Mouse (Mus musculus): ENCODE results near the gene Bst2. TPM values are rescaled to one million over a fixed set of nuclear protein-coding genes. Genes with fewer than 3 reads are reported as not detected.
"Not testable (repeated sequence)": the region's sequence is repeated elsewhere in the genome, so short reads cannot be mapped to it uniquely, and the experiment has no call there.

Gene Bst2
- total RNA-seq, 2 experiments from 2014 or later = 19.3 to 40.2 TPM

DNA sequence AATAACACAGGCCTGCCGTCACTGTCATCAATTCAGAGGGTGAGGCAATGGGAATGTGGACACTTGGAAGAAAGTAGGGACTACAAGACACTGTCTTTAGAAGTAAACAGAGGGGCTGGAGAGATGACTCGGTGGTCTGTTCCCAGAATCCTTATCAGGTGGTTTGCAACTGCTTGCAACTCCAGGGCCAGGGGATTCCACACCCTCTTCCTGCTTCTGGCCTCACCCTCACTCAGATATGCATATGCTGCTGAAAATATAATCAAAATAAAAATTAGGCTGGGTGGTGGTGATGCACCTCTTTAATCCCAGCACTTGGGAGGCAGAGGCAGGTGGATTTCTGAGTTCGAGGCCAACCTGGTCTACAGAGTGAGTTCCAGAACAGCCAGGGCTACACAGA is 22.8 kb upstream of the Bst2 start:
- no peak for DNase-seq

GRCm38 (mm10) chr8:71558958-71559690 is 21.9 kb upstream of the Bst2 start:
- DNase-seq = peak; percentile 70 to 75

DNA sequence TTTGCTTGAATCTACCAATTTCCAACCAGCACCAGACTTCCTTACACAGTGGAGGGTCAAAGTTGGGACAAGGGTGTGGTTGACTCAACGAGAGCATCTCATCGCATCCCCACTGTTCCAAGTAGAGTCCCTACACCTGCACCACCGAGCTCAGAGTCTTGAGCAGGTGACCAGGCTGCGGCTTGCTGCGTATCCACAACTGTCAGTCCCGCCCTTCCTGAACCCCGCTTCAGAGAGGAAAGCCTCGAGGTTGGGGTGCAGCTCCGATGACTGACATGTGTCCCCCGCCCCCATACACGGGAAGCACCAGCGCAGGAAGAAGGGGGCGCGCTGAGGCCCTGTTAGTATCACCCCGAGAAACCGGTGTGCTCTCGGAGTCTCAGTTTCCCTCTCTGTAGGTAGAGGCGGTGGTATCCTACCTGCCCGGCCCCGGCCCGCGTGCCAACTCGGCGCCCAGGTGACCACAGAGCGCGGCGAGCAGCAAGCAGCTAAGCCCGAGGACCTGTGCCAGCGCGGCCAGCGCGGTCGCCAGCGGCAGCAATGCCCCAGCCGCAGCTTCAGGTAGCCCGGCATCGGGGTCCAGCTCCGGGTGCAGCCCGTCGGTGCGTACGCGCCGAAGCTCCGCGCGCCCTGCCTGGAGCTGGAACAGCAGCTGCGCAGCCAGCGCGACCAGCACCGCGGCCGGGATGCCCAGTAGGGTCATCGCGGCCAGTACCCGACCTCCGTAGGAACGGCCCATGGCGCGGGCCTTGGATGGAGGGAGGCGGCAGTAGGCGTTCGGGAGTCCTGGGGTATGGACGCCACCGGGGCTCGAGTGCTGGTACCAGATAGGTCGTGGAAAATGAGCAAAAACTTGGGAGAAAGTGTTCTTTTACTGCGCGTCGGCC is 21.1 kb upstream of the Bst2 start, which contains the start of gene Tmem221:
TSS of gene Tmem221 (minus strand) at position 801 of the 887 bp plus-strand sequence.
- DNase-seq = no peak

DNA sequence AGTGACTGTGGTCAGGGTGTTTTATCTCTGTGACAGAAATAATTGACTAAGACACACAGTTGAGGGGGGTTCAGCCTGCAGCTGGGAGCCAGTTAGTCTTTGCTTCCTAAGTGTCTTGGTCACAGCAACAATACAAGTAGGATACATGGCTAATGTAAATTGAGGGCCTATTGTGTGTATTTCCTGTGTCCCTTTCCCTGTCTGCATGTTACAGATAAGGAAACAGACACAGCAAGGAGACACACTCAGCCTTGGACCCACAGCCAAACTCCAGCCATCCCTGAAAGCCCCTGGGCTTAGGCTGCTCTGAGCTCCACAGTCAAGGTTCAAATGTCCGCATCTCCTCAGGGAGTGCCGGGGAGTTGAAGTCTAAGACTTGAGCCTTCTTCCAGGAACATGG is 17.4 kb upstream of the Bst2 start:
- no peak for DNase-seq

DNA sequence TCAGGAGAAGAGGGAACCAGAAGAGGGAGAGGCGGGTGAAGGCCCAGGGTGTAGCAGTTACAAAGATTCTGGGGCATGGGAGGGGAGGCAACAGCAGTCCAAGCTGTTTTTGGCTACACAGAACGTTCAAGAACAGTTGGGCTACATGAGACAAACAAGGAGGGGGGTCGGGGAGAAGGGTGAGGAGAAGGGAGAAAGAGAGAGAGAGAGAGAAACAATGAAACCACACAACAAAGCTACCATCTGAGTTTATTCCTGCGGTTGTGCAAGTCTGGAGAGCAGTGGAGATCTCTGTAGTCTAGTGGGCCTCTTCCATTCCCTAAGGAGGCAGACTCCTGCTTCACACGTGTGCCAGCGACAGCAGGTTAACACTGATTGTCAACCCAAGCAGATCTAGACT is 16.7 kb upstream of the Bst2 start:
- DNase-seq = no peak

- no peak for DNase-seq
Measured at GRCm38 (mm10) chr8:71552770-71553169, 15.5 kb upstream of the Bst2 start.

DNA sequence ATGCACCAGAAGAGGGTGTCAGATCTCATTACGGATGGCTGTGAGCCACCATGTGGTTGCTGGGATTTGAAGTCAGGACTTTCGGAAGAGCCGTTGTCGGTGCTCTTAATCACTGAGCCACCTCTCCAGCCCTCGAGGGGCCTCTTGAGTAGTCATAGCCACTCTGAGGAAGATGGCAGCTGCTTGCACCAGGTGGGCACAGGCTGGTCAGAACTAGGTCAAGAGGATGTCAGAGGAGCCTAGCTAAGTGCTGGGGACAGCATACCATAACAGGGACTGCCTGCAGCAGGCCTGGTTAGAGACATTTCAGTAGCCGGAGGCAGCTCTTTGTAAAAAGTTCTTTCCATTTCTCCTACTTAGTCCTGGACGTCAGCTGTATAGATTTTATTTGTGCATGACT is 13.5 kb upstream of the Bst2 start:
- no peak for DNase-seq

- no peak for DNase-seq
Measured at GRCm38 (mm10) chr8:71547590-71547989, 10.3 kb upstream of the Bst2 start.

DNA sequence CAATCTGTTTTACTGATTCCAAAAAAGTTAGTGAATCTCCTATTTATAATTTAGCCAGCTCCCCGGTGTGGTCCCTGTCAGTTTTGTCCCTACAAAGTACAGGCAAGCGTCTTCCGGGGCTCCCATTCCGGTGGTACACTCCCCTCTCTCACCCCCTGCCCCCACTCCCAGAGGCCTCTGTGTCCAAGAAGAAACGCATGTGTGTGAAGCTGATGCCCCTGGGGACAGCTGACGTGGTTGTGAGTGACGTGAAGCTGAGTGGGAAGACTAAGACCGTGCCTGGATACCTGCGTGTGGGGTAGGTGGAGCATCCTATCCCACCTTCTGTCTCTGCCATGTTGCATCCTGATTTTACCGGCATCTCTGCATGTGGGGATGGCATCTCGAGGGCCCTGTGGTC is 7.8 kb upstream of the Bst2 start:
- DNase-seq = no peak

GRCm38 (mm10) chr8:71543755-71544154 is 6.5 kb upstream of the Bst2 start:
- DNase-seq = no peak

GRCm38 (mm10) chr8:71542632-71543343 is 5.5 kb upstream of the Bst2 start, which contains the start of gene Mvb12a:
Gene Mvb12a (plus strand): TSS chr8:71542922.
- peak; percentile 98 to 99 for DNase-seq

- DNase-seq = no peak
Measured at GRCm38 (mm10) chr8:71535663-71536062, 1.6 kb downstream of the Bst2 start.

DNA sequence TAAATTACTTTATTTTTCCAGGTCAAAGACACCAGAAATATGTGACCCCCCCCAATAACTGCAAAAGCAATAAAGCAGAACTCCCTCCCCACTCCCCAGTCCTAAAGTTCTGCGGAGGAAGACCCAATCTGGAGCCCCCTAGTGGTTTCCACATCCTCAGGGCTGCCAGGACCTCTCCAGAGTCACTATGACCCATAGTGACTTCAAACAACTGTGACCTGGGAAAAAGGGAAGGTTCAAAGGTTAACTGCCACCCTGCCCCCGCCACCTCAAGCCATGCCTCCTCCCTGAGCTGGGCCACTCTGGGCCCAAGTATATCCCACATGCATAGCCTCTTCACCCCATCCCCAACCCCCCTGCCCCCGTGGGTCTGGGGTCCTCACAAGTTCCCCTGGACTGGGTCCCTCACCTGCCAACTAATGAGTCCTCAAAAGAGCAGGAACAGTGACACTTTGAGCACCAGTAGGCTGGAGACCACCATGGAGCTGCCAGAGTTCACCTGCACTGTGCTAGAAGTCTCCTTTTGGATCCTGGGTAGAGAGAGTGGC is 2.9 kb downstream of the Bst2 start:
- no peak for DNase-seq

DNA sequence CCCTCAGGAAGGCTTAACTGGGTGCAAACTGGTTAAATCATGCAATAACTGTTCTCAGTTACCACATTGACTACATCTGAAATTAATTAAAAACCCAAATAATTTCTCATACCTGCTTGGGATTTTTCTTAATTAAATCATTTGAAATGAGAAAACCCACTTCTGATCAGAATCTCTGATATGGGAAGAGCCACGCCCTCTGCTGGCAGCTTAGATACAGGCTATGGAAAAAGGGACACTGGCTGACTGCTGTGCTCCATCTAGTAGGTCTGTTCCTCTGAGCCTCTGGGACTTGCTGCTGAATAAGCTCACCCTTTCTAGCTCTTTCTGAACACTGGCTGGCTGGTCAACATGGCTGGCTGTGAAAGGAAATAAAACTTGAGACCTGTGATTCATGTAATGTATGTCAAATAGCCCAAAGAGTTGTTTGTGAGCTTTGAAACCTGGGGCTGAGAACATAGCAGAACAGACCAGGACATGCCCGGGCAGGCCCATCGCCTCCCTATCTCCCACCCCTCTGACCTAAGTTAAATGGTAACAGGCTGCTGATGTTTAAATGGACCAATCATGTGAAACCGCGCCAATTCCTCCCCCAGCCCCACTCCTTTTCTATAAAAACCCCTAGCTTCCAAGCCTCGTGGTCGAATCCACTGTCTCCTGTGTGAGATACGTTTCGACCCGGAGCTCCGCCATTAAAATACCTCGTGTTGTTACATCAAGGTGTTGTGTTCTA is 6.4 kb downstream of the Bst2 start:
- DNase-seq = not testable (repeated sequence)

GRCm38 (mm10) chr8:71528362-71529073 is 8.7 kb downstream of the Bst2 start:
- DNase-seq = peak; percentile 59 to 73

- DNase-seq = peak in 1 of 2 experiments; percentile 33
Measured at GRCm38 (mm10) chr8:71527162-71527870, 9.9 kb downstream of the Bst2 start.

- no peak for DNase-seq
Measured at GRCm38 (mm10) chr8:71526272-71526671, 11.0 kb downstream of the Bst2 start.

DNA sequence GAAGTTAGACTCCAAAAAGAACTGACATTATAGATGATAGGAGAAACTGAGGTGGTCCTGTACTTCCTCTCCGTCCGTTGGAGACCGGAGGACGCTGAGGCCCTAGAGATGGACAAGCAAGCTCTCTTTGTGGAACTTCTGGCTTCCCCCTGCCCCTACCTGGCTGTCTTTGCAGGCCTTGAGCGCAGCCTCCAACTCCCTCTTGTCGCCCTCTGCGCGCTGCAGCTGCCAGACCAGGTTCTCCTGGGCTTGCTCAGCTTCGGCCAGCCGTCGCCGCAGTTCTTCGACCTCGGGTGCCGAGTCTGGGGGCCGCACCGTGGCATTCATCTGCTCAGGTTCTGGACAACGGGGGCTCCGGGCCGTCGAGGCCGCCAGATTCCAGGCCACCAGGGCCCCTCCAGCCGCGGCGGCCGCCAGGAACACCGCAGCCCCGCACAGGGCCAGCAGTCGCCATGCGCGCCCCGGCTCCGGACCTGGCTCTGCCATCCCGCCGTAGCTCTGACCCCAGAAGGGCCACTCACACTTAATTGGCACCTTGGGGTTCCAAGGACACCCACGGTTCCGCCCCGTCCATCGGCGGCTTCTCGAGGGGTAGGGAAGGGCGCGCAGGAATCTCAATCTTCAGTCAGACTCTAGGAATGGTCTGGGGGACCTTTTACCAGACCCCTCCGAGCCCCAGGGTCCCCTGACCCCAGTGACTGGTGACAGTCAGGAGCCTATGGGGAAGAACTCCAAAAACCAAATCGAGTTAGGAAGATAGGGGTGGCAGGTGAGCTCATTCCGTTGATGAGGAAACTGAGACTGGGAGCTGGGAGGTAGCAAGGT is 11.8 kb downstream of the Bst2 start, which contains the start of gene Ccdc194:
TSS of gene Ccdc194 (minus strand) at position 486 of the 825 bp plus-strand sequence.
- no peak for DNase-seq

GRCm38 (mm10) chr8:71521634-71522033 is 15.6 kb downstream of the Bst2 start:
- DNase-seq = peak; percentile 95 to 99
